Mouse (Mus musculus) MEL (cell line): Measurements from ENCODE around the gene Gm20662. TPM values are rescaled to one million over a fixed set of nuclear protein-coding genes. Genes with fewer than 3 reads are reported as not detected.
A peak's percentile ranks its signal among the peaks of the same experiment; 100 is the strongest.

Experiments used
- DNase-seq: peaks from one replicate; pipeline ENCODE4 v3.0.0; 2011; ENCODE audit warnings: low read depth, low spot score
- H3K27ac ChIP-seq: 2 replicates; pipeline ENCODE4 v1.5.1; 2012; ENCODE audit warnings: low read depth, mild to moderate bottlenecking, control low read depth, low read length, moderate library complexity; ENCODE audit not compliant: control insufficient read depth
- H3K27me3 ChIP-seq, 2 experiments: fragments of 150-350 bp in 1 of 2; sonication (generic) in 1 of 2; 2 replicates each; pipeline ENCODE4 v1.6.1; 2012; ENCODE audit warnings: low read length in 2 of 2, mild to moderate bottlenecking in 2 of 2, improper control_type of control experiment in 1 of 2, moderate library complexity in 1 of 2; ENCODE audit not compliant: insufficient read depth in 2 of 2, control insufficient read depth in 1 of 2
- H3K36me3 ChIP-seq, 2 experiments: 2 replicates each; pipeline ENCODE4 v1.6.1; 2012 to 2014; ENCODE audit warnings: low read length in 2 of 2, improper control_type of control experiment in 1 of 2, inconsistent platforms in 1 of 2, mild to moderate bottlenecking in 1 of 2; ENCODE audit not compliant: insufficient read depth in 2 of 2, control insufficient read depth in 1 of 2
- H3K4me1 ChIP-seq, 2 experiments: fragments of 150-350 bp in 1 of 2; sonication (generic) in 1 of 2; 2 replicates each; pipeline ENCODE4 v1.6.1; 2012; ENCODE audit warnings: low read length in 2 of 2, improper control_type of control experiment in 1 of 2, mild to moderate bottlenecking in 1 of 2; ENCODE audit not compliant: insufficient read depth in 2 of 2, control insufficient read depth in 1 of 2
- H3K4me3 ChIP-seq, 2 experiments: fragments of 150-350 bp in 1 of 2; sonication (generic) in 1 of 2; 2 replicates each; pipeline ENCODE4 v1.5.1; 2012; ENCODE audit warnings: low read depth in 2 of 2, low read length in 2 of 2, mild to moderate bottlenecking in 2 of 2, moderate library complexity in 2 of 2, control low read depth in 1 of 2, improper control_type of control experiment in 1 of 2; ENCODE audit not compliant: control insufficient read depth in 1 of 2, insufficient read depth in 1 of 2
- H3K79me2 ChIP-seq: 2 replicates; pipeline ENCODE4 v1.6.1; 2012; ENCODE audit warnings: mild to moderate bottlenecking, low read length, moderate library complexity; ENCODE audit not compliant: control insufficient read depth, poor library complexity, insufficient read depth
- H3K9ac ChIP-seq: 2 replicates; pipeline ENCODE4 v1.6.1; 2012; ENCODE audit warnings: low read depth, mild to moderate bottlenecking, control low read depth, low read length, moderate library complexity; ENCODE audit not compliant: control insufficient read depth, poor library complexity, severe bottlenecking
- H3K9me3 ChIP-seq: fragments of 150-350 bp; sonication (generic); replicated peaks from 2 replicates; pipeline ENCODE4 v1.6.1; 2012; ENCODE audit warnings: mild to moderate bottlenecking, low read length, improper control_type of control experiment, moderate library complexity; ENCODE audit not compliant: insufficient read depth
- BHLHE40 ChIP-seq: IDR thresholded peaks from 2 replicates; pipeline ENCODE4 v1.6.1; 2012; ENCODE audit warnings: low read depth, mild to moderate bottlenecking, inconsistent platforms, low read length, improper control_type of control experiment, borderline replicate concordance
- CHD1 ChIP-seq: IDR thresholded peaks from 2 replicates; pipeline ENCODE4 v1.6.1; 2012; ENCODE audit warnings: low read depth, mild to moderate bottlenecking, inconsistent platforms, low read length, improper control_type of control experiment
- CHD2 ChIP-seq: IDR thresholded peaks from 2 replicates; pipeline ENCODE4 v1.6.1; 2011; ENCODE audit warnings: low read length, improper control_type of control experiment
- CTCF ChIP-seq, 3 experiments: IDR thresholded peaks in 2 of 3; conservative IDR thresholded peaks in 1 of 3; 2 replicates each; pipeline ENCODE4 v1.5.1; 2011 to 2012; ENCODE audit warnings: low read length in 3 of 3, low read depth in 2 of 3, mild to moderate bottlenecking in 2 of 3, improper control_type of control experiment in 1 of 3, inconsistent platforms in 1 of 3, mixed read lengths in 1 of 3, moderate library complexity in 1 of 3; ENCODE audit not compliant: control insufficient read depth in 1 of 3, insufficient read depth in 1 of 3, poor library complexity in 1 of 3, severe bottlenecking in 1 of 3
- E2F4 ChIP-seq: IDR thresholded peaks from 2 replicates; pipeline ENCODE4 v1.6.1; 2011; ENCODE audit warnings: low read depth, low read length, improper control_type of control experiment, borderline replicate concordance
- ELF1 ChIP-seq: IDR thresholded peaks from 2 replicates; pipeline ENCODE4 v1.6.1; 2014; ENCODE audit warnings: low read depth, mild to moderate bottlenecking, inconsistent platforms, low read length, improper control_type of control experiment, moderate library complexity
- EP300 ChIP-seq, 2 experiments: IDR thresholded peaks; 2 replicates each; pipeline ENCODE4 v1.6.1; 2011; ENCODE audit warnings: improper control_type of control experiment in 2 of 2, low read length in 2 of 2, low read depth in 1 of 2, mild to moderate bottlenecking in 1 of 2
- ETS1 ChIP-seq: IDR thresholded peaks from 2 replicates; pipeline ENCODE4 v1.6.1; 2012; ENCODE audit warnings: low read depth, mild to moderate bottlenecking, inconsistent platforms, low read length, improper control_type of control experiment, moderate library complexity
- GABPA ChIP-seq: IDR thresholded peaks from 2 replicates; pipeline ENCODE4 v1.6.1; 2012; ENCODE audit warnings: low read depth, mild to moderate bottlenecking, inconsistent platforms, low read length, improper control_type of control experiment, moderate library complexity
- GATA1 ChIP-seq: IDR thresholded peaks from 2 replicates; pipeline ENCODE4 v1.6.1; 2011; ENCODE audit warnings: low read depth, low read length, improper control_type of control experiment
- HCFC1 ChIP-seq: IDR thresholded peaks from 2 replicates; pipeline ENCODE4 v1.6.1; 2012; ENCODE audit warnings: low read depth, mild to moderate bottlenecking, inconsistent platforms, low read length, improper control_type of control experiment, moderate library complexity
- JUND ChIP-seq: IDR thresholded peaks from 2 replicates; pipeline ENCODE4 v1.6.1; 2011; ENCODE audit warnings: low read depth, mild to moderate bottlenecking, improper control_type of control experiment, low read length
- KAT2A ChIP-seq: conservative IDR thresholded peaks from 2 replicates; pipeline ENCODE4 v1.6.1; 2012; ENCODE audit warnings: low read depth, low read length, improper control_type of control experiment, inconsistent platforms
- MAFK ChIP-seq: IDR thresholded peaks from 2 replicates; pipeline ENCODE4 v1.6.1; 2011; ENCODE audit warnings: low read depth, mild to moderate bottlenecking, low read length, improper control_type of control experiment, borderline replicate concordance
- MAX ChIP-seq: IDR thresholded peaks from 2 replicates; pipeline ENCODE4 v1.6.1; 2011; ENCODE audit warnings: low read length, improper control_type of control experiment
- MAZ ChIP-seq: IDR thresholded peaks from 2 replicates; pipeline ENCODE4 v1.6.1; 2012; ENCODE audit warnings: low read depth, mild to moderate bottlenecking, inconsistent platforms, low read length, improper control_type of control experiment
- MEF2A ChIP-seq: IDR thresholded peaks from 2 replicates; pipeline ENCODE4 v1.6.1; 2014; ENCODE audit warnings: low read depth, mild to moderate bottlenecking, inconsistent platforms, low read length, improper control_type of control experiment; ENCODE audit not compliant: poor library complexity, insufficient replicate concordance, severe bottlenecking; ENCODE audit errors: extremely low read depth
- MXI1 ChIP-seq: IDR thresholded peaks from 2 replicates; pipeline ENCODE4 v1.6.1; 2011; ENCODE audit warnings: mild to moderate bottlenecking, low read depth, low read length, improper control_type of control experiment
- MYB ChIP-seq: IDR thresholded peaks from 2 replicates; pipeline ENCODE4 v1.6.1; 2011; ENCODE audit warnings: mild to moderate bottlenecking, low read depth, low read length, improper control_type of control experiment
- NELFE ChIP-seq: IDR thresholded peaks from 2 replicates; pipeline ENCODE4 v1.6.1; 2011; ENCODE audit warnings: low read depth, low read length, improper control_type of control experiment
- NRF1 ChIP-seq: IDR thresholded peaks from 2 replicates; pipeline ENCODE4 v1.6.1; 2014; ENCODE audit warnings: low read depth, mild to moderate bottlenecking, inconsistent platforms, low read length, improper control_type of control experiment, moderate library complexity; ENCODE audit not compliant: poor library complexity, insufficient read depth, severe bottlenecking
- POLR2A ChIP-seq, 2 experiments: IDR thresholded peaks; 2 replicates each; pipeline ENCODE4 v1.6.1; 2011 to 2012; ENCODE audit warnings: low read length in 2 of 2, mild to moderate bottlenecking in 2 of 2, control low read depth in 1 of 2, improper control_type of control experiment in 1 of 2, low read depth in 1 of 2, moderate library complexity in 1 of 2; ENCODE audit not compliant: control insufficient read depth in 1 of 2, insufficient read depth in 1 of 2, poor library complexity in 1 of 2
- POLR2AphosphoS2 ChIP-seq: IDR thresholded peaks from 2 replicates; pipeline ENCODE4 v1.6.1; 2011; ENCODE audit warnings: low read length, improper control_type of control experiment
- POLR2AphosphoS5 ChIP-seq: IDR thresholded peaks from 2 replicates; pipeline ENCODE4 v1.6.1; 2012; ENCODE audit warnings: low read depth, borderline replicate concordance, mild to moderate bottlenecking, inconsistent platforms, low read length, moderate library complexity, mixed read lengths
- RAD21 ChIP-seq: IDR thresholded peaks from 2 replicates; pipeline ENCODE4 v1.6.1; 2011; ENCODE audit warnings: mild to moderate bottlenecking, low read depth, low read length, improper control_type of control experiment
- RCOR1 ChIP-seq: IDR thresholded peaks from 2 replicates; pipeline ENCODE4 v1.6.1; 2012; ENCODE audit warnings: low read depth, mild to moderate bottlenecking, inconsistent platforms, low read length, improper control_type of control experiment
- SIN3A ChIP-seq: IDR thresholded peaks from 2 replicates; pipeline ENCODE4 v1.6.1; 2012; ENCODE audit warnings: low read length, improper control_type of control experiment, inconsistent platforms
- SMC3 ChIP-seq: IDR thresholded peaks from 2 replicates; pipeline ENCODE4 v1.6.1; 2011; ENCODE audit warnings: low read depth, low read length, improper control_type of control experiment
- TAL1 ChIP-seq: IDR thresholded peaks from 2 replicates; pipeline ENCODE4 v1.6.1; 2012; ENCODE audit warnings: mild to moderate bottlenecking, inconsistent platforms, low read length, moderate library complexity, mixed read lengths
- TBP ChIP-seq: IDR thresholded peaks from 2 replicates; pipeline ENCODE4 v1.8.0; 2011; ENCODE audit warnings: low read depth, low read length, improper control_type of control experiment
- UBTF ChIP-seq: IDR thresholded peaks from 2 replicates; pipeline ENCODE4 v1.6.1; 2012; ENCODE audit warnings: low read depth, mild to moderate bottlenecking, inconsistent platforms, low read length, improper control_type of control experiment, moderate library complexity, borderline replicate concordance; ENCODE audit not compliant: insufficient read depth
- USF1 ChIP-seq: IDR thresholded peaks from 2 replicates; pipeline ENCODE4 v1.6.1; 2014; ENCODE audit warnings: low read depth, mild to moderate bottlenecking, inconsistent platforms, low read length, improper control_type of control experiment, moderate library complexity
- USF2 ChIP-seq, 2 experiments: IDR thresholded peaks; 2 replicates each; pipeline ENCODE4 v1.6.1; 2011 to 2012; ENCODE audit warnings: improper control_type of control experiment in 2 of 2, low read length in 2 of 2, borderline replicate concordance in 1 of 2, inconsistent platforms in 1 of 2, low read depth in 1 of 2, mild to moderate bottlenecking in 1 of 2; ENCODE audit not compliant: insufficient read depth in 1 of 2
- ZC3H11A ChIP-seq: IDR thresholded peaks from 2 replicates; pipeline ENCODE4 v1.6.1; 2012; ENCODE audit warnings: low read depth, mild to moderate bottlenecking, inconsistent platforms, low read length, improper control_type of control experiment
- ZKSCAN1 ChIP-seq: IDR thresholded peaks from 2 replicates; pipeline ENCODE4 v1.6.1; 2012; ENCODE audit warnings: low read depth, mild to moderate bottlenecking, inconsistent platforms, low read length, improper control_type of control experiment, moderate library complexity
- ZMIZ1 ChIP-seq: IDR thresholded peaks from 2 replicates; pipeline ENCODE4 v1.6.1; 2012; ENCODE audit warnings: low read depth, mild to moderate bottlenecking, inconsistent platforms, low read length, improper control_type of control experiment, moderate library complexity
- polyA plus RNA-seq, 2 experiments: library from polyadenylated mRNA; stranded (reverse) in 1 of 2; unstranded in 1 of 2; fragments of >175 nt in 1 of 2; fragments of >200 nt in 1 of 2; gene quantifications; 2 replicates each; pipeline versions ENCODE4 v1.2.1 to v1.2.4; 2012; ENCODE audit warnings: low replicate concordance in 2 of 2, low read depth in 1 of 2; ENCODE audit not compliant: insufficient read length in 2 of 2, insufficient read depth in 1 of 2, missing spikeins in 1 of 2
- total RNA-seq: library from RNA; depleted of rRNA; stranded (reverse); fragments of 300-350 nt; gene quantifications from 2 replicates; pipeline ENCODE4 v1.2.3, GENCODE M21; 2012

Gene Gm20662
- total and polyA plus RNA-seq, 3 experiments: 0.73 to 1.2 TPM; not detected in 1

GRCm38 (mm10) chr9:108035331-108036156 is 39.4 kb downstream of the Gm20662 start:
- Histone ChIP-seq H3K4me1 (peaks cover 5 to 21% of the 10 kb centered on the region in 2 experiments), H3K9me3 (no peaks in the 10 kb centered on the region), H3K79me2 (no peaks in the 10 kb centered on the region), H3K36me3 (peaks cover 17 to 22% of the 10 kb centered on the region in 2 experiments), H3K9ac (peak overlapping the region; percentile 21), H3K4me3 (no peak overlapping the region), H3K27me3 (no peaks in the 10 kb centered on the region), H3K27ac (peak overlapping the region; percentile 88)
- DNase-seq: peak; percentile 66
- TF ChIP-seq BHLHE40 (no peak), MAX (no peak), MYB (no peak), ELF1 (no peak), JUND (no peak), POLR2AphosphoS2 (no peak), ZMIZ1 (no peak), E2F4 (no peak), EP300 (IDR thresholded peaks at IDR 0.05; ENCODE audit: low read depth in 1 of 2, low read length in 2 of 2) (peak in 1 of 2 experiments; percentile 54; a peak in 3 of 4 replicates), NELFE (no peak), HCFC1 (no peak), ZC3H11A (no peak), GATA1 (peak; percentile 58; the same call in 1 of the 2 replicates), USF2 (IDR thresholded peaks at IDR 0.05; ENCODE audit: borderline replicate concordance in 1 of 2, insufficient read depth in 1 of 2, low read depth in 1 of 2, low read length in 2 of 2) (no peak), CHD1 (no peak), RCOR1 (no peak), MAZ (no peak), CTCF (IDR thresholded peaks at IDR 0.05 in 2 of 3, conservative IDR thresholded peaks at IDR 0.05 in 1 of 3; ENCODE audit: control insufficient read depth in 1 of 3, insufficient read depth in 1 of 3, low read depth in 2 of 3, low read length in 3 of 3, poor library complexity in 1 of 3, severe bottlenecking in 1 of 3) (peak in 2 of 3 experiments; percentile 32; a peak in 3 of 6 replicates), MAFK (no peak), GABPA (no peak), KAT2A (no peak), MXI1 (no peak), TBP (0 out of 2 replicates have a peak, but pooled peaks have one; percentile 11), RAD21 (no peak), SMC3 (no peak), NRF1 (no peak), CHD2 (no peak), MEF2A (no peak), SIN3A (0 out of 2 replicates have a peak, but pooled peaks have one; percentile 10), POLR2AphosphoS5 (no peak), UBTF (no peak), TAL1 (no peak; the same call in 1 of the 2 replicates), ETS1 (peak; percentile 14; the same call in 1 of the 2 replicates), USF1 (no peak), ZKSCAN1 (no peak), POLR2A (IDR thresholded peaks at IDR 0.05; ENCODE audit: control insufficient read depth in 1 of 2, insufficient read depth in 1 of 2, low read depth in 1 of 2, low read length in 2 of 2, poor library complexity in 1 of 2) (no peak)
